Mouse (Mus musculus): ENCODE results near the gene Sardh. TPM values are rescaled to one million over a fixed set of nuclear protein-coding genes. Genes with fewer than 3 reads are reported as not detected.

Sardh gene
- polyA plus RNA-seq, 1 experiment = 28.4 TPM

- Histone ChIP-seq H3K36me3 (ENCODE audit: control insufficient read depth, insufficient read depth) (no peaks in the 10 kb centered on the region), H3ac (ENCODE audit: control insufficient read depth, insufficient read length) (no peak within 1 kb of the TSS), H3K27me3 (ENCODE audit: control insufficient read depth, insufficient read depth, insufficient read length) (peaks cover 47% of the 10 kb centered on the region), H3K79me2 (ENCODE audit: control insufficient read depth, insufficient read depth) (no peaks in the 10 kb centered on the region), H3K4me2 (ENCODE audit: low read depth) (no peak within 1 kb of the TSS), H3K4me3 (no peak within 1 kb of the TSS)
- TF ChIP-seq POLR2AphosphoS2 (IDR thresholded peaks at IDR 0.05; ENCODE audit: insufficient read length, low read depth) (no peak), E2F4 (IDR thresholded peaks at IDR 0.05; ENCODE audit: insufficient read depth) (no peak), REST (IDR thresholded peaks at IDR 0.05; ENCODE audit: insufficient read depth, insufficient read length) (no peak), POLR2A (IDR thresholded peaks at IDR 0.05; ENCODE audit: insufficient read length, low read depth) (no peak), CEBPB (IDR thresholded peaks at IDR 0.05; ENCODE audit: insufficient read depth, poor library complexity, severe bottlenecking) (no peak), MYOD1 (IDR thresholded peaks at IDR 0.05; ENCODE audit: control insufficient read depth in 1 of 3, insufficient read length in 2 of 3, low read depth in 2 of 3) (no peak), TCF3 (IDR thresholded peaks at IDR 0.05; ENCODE audit: insufficient read length, low read depth) (no peak), SRF (IDR thresholded peaks at IDR 0.05; ENCODE audit: control insufficient read depth, insufficient read length, low read depth) (no peak), TCF12 (IDR thresholded peaks at IDR 0.05; ENCODE audit: insufficient read depth, poor library complexity, severe bottlenecking) (no peak), MAX (IDR thresholded peaks at IDR 0.05; ENCODE audit: low read depth) (no peak), USF1 (IDR thresholded peaks at IDR 0.05; ENCODE audit: low read depth) (no peak), MYOG (IDR thresholded peaks at IDR 0.05; ENCODE audit: control insufficient read depth in 1 of 3, insufficient read depth in 1 of 3, insufficient read length in 2 of 3, low read depth in 2 of 3) (no peak)
Measured at GRCm38 (mm10) chr2:27164796-27165590, 83.1 kb downstream of the Sardh start, which contains the start of gene Dbh. TSS of gene Dbh (plus strand) at chr2:27165233.

- no peaks in the 10 kb centered on the region for H3K36me3 ChIP-seq (ENCODE audit: control insufficient read depth, insufficient read depth)
- H3K27me3 ChIP-seq (ENCODE audit: control insufficient read depth, insufficient read depth, insufficient read length) = peaks cover 40% of the 10 kb centered on the region
- no peak overlapping the region for H3ac ChIP-seq (ENCODE audit: control insufficient read depth, insufficient read length)
- no peaks in the 10 kb centered on the region for H3K79me2 ChIP-seq (ENCODE audit: control insufficient read depth, insufficient read depth)
- TF ChIP-seq E2F4 (IDR thresholded peaks at IDR 0.05; ENCODE audit: insufficient read depth) (no peak), MYOG (IDR thresholded peaks at IDR 0.05; ENCODE audit: control insufficient read depth in 1 of 3, insufficient read depth in 1 of 3, insufficient read length in 2 of 3, low read depth in 2 of 3) (no peak), CEBPB (IDR thresholded peaks at IDR 0.05; ENCODE audit: insufficient read depth, poor library complexity, severe bottlenecking) (no peak), MAX (IDR thresholded peaks at IDR 0.05; ENCODE audit: low read depth) (no peak), POLR2AphosphoS2 (IDR thresholded peaks at IDR 0.05; ENCODE audit: insufficient read length, low read depth) (no peak), POLR2A (IDR thresholded peaks at IDR 0.05; ENCODE audit: insufficient read length, low read depth) (no peak), MYOD1 (IDR thresholded peaks at IDR 0.05; ENCODE audit: control insufficient read depth in 1 of 3, insufficient read length in 2 of 3, low read depth in 2 of 3) (no peak), USF1 (IDR thresholded peaks at IDR 0.05; ENCODE audit: low read depth) (no peak)
- no peak overlapping the region for H3K4me3 ChIP-seq
- H3K4me2 ChIP-seq (ENCODE audit: low read depth) = no peak overlapping the region
Measured at GRCm38 (mm10) chr2:27163851-27164250, 84.3 kb downstream of the Sardh start.

GRCm38 (mm10) chr2:27162656-27163055 lies 85.5 kb downstream of the Sardh start:
- Histone ChIP-seq H3K36me3 (ENCODE audit: control insufficient read depth, insufficient read depth) (no peaks in the 10 kb centered on the region), H3ac (ENCODE audit: control insufficient read depth, insufficient read length) (no peak overlapping the region), H3K4me2 (ENCODE audit: low read depth) (no peak overlapping the region), H3K4me3 (no peak overlapping the region), H3K79me2 (ENCODE audit: control insufficient read depth, insufficient read depth) (no peaks in the 10 kb centered on the region), H3K27me3 (ENCODE audit: control insufficient read depth, insufficient read depth, insufficient read length) (peaks cover 40% of the 10 kb centered on the region)
- TF ChIP-seq MYOD1 (IDR thresholded peaks at IDR 0.05; ENCODE audit: control insufficient read depth in 1 of 3, insufficient read length in 2 of 3, low read depth in 2 of 3) = no peak
- TF ChIP-seq MYOG (IDR thresholded peaks at IDR 0.05; ENCODE audit: control insufficient read depth in 1 of 3, insufficient read depth in 1 of 3, insufficient read length in 2 of 3, low read depth in 2 of 3) = no peak
- TF ChIP-seq POLR2AphosphoS2 (IDR thresholded peaks at IDR 0.05; ENCODE audit: insufficient read length, low read depth) = no peak
- TF ChIP-seq MAX (IDR thresholded peaks at IDR 0.05; ENCODE audit: low read depth) = no peak
- TF ChIP-seq USF1 (IDR thresholded peaks at IDR 0.05; ENCODE audit: low read depth) = no peak
- TF ChIP-seq CEBPB (IDR thresholded peaks at IDR 0.05; ENCODE audit: insufficient read depth, poor library complexity, severe bottlenecking) = no peak
- no peak for TF ChIP-seq POLR2A (IDR thresholded peaks at IDR 0.05; ENCODE audit: insufficient read length, low read depth)
- no peak for TF ChIP-seq SRF (IDR thresholded peaks at IDR 0.05; ENCODE audit: control insufficient read depth, insufficient read length, low read depth)
- TF ChIP-seq TCF12 (IDR thresholded peaks at IDR 0.05; ENCODE audit: insufficient read depth, poor library complexity, severe bottlenecking) = no peak

DNA sequence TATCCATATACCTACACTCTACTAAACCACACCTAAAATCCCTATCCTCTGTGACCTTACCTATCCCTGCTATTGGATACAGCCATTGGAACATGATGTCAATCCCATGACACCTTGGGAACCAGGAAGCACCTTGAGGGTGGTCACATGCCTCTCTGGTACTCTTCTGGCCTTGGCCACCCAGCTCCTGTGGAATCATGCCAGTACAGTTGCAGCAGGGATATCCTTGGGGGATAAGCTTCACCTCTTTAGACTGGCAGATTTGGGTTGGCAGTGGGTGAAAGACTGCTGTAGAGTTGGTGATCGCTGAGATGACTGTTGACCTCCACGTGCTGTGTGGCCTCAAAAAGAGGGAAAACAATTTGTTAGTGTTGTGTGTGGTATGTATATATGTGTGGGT lies 86.6 kb downstream of the Sardh start:
- TF ChIP-seq TCF3 (IDR thresholded peaks at IDR 0.05; ENCODE audit: insufficient read length, low read depth) (no peak), REST (IDR thresholded peaks at IDR 0.05; ENCODE audit: insufficient read depth, insufficient read length) (no peak)
- no peak overlapping the region for H3ac ChIP-seq (ENCODE audit: control insufficient read depth, insufficient read length)
- no peaks in the 10 kb centered on the region for H3K36me3 ChIP-seq (ENCODE audit: control insufficient read depth, insufficient read depth)
- H3K4me2 ChIP-seq (ENCODE audit: low read depth) = no peak overlapping the region
- no peaks in the 10 kb centered on the region for H3K79me2 ChIP-seq (ENCODE audit: control insufficient read depth, insufficient read depth)
- H3K4me3 ChIP-seq = no peak overlapping the region
- peaks cover 34% of the 10 kb centered on the region for H3K27me3 ChIP-seq (ENCODE audit: control insufficient read depth, insufficient read depth, insufficient read length)

DNA sequence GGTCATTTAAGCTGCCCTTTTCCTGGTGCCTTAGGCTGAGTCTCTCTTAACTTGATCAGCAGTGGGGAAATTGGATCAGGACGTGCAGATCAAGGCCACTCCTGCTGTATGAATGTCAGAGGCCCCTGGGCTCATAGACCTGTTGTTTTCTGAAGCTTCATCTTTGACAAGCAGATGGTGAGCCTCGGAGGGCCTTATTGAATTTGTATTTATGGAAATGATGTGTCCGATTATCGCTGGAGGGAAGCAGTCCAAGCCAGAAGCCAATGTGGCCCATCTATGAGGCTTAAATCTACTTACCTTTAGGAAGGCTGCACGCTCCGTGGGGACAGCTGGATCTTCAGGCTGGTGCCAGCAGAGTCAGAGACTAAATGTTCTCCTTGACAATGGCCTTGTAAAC lies 91.5 kb downstream of the Sardh start:
- Histone ChIP-seq H3K36me3 (ENCODE audit: control insufficient read depth, insufficient read depth) (no peaks in the 10 kb centered on the region), H3K4me2 (ENCODE audit: low read depth) (no peak overlapping the region), H3K4me3 (no peak overlapping the region), H3ac (ENCODE audit: control insufficient read depth, insufficient read length) (no peak overlapping the region), H3K27me3 (ENCODE audit: control insufficient read depth, insufficient read depth, insufficient read length) (peaks cover 25% of the 10 kb centered on the region), H3K79me2 (ENCODE audit: control insufficient read depth, insufficient read depth) (no peaks in the 10 kb centered on the region)
- TF ChIP-seq CEBPB (IDR thresholded peaks at IDR 0.05; ENCODE audit: insufficient read depth, poor library complexity, severe bottlenecking) (no peak), POLR2AphosphoS2 (IDR thresholded peaks at IDR 0.05; ENCODE audit: insufficient read length, low read depth) (no peak), MAX (IDR thresholded peaks at IDR 0.05; ENCODE audit: low read depth) (no peak), TCF12 (IDR thresholded peaks at IDR 0.05; ENCODE audit: insufficient read depth, poor library complexity, severe bottlenecking) (no peak), POLR2A (IDR thresholded peaks at IDR 0.05; ENCODE audit: insufficient read length, low read depth) (no peak)
